Mouse (Mus musculus) layer of hippocampus, postnatal 25 days (tissue): Measurements from ENCODE around the gene Nsd2. TPM values are rescaled to one million over a fixed set of nuclear protein-coding genes. Genes with fewer than 3 reads are reported as not detected.
"Not testable (repeated sequence)": the region's sequence is repeated elsewhere in the genome, so short reads cannot be mapped to it uniquely, and the experiment has no call there.

Experiments used
- DNase-seq, 2 experiments: peaks; one replicate each; pipeline ENCODE4 v3.0.0; 2022; ENCODE audit warnings: mixed read lengths in 2 of 2, low spot score in 1 of 2; ENCODE audit errors: extremely low spot score in 1 of 2
- total RNA-seq, 2 experiments: library from RNA; stranded (reverse); gene quantifications; 2 replicates each; pipeline ENCODE4 v1.2.3; 2021

The Nsd2 gene
- total RNA-seq, 2 experiments from 2014 or later = 122 to 126 TPM

DNA sequence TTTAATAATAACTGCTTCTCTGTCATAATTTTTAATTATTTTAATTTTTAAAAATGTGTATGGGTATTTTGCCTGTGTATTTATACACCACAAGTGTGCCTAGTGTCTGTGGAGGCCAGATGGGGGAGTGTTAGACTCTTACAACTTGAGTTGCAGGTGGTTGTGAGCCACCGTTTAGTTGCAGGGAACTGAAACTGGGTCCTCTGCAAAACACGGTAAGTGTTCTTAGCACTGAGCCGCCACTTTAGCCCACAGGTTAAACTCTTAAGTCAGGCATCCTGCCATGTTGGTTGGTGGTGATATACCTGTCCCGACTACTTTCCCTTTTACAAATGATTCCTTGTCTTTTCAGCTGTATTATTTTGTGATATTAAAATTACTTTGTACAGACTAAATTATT lies 22.0 kb downstream of the Nsd2 start:
- DNase-seq = no peak

DNA sequence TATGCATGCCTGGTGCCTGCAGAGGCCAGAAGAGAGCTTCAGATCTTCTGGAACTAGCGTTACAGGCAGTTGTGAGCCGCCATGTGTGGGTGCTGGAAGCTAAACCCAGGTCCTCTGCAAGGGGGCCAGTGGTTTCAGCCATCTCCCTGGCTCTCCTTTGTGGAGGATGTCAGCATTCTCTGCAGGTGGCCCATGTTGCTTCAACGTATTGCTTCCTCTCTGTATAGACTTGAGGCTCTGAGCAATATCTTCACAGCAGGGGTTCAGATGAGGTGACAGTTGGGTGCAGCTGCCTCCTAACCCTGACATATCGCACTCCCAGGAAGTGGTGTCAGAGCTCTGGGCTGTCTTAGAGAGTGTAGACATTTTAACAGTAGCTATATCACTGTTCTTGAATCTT lies 30.9 kb downstream of the Nsd2 start:
- DNase-seq = no peak

DNA sequence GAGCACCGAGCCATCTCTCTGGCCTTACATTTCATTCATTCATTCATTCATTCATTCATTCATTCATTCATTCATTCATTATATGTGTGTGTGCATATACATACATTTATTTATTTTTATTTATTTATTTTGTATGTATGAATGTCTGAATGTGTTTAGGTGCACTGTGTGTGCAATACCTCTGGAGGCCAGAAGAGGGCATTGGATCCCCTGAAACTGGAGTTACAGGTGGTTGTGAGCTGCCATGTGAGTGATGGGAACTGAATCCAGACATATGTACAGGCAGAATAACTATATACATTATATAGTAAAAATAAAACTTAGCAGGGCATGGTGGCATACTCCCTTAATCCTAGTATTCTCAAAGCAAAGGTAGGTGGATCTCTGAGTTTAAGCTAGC lies 32.6 kb downstream of the Nsd2 start:
- no peak for DNase-seq

DNA sequence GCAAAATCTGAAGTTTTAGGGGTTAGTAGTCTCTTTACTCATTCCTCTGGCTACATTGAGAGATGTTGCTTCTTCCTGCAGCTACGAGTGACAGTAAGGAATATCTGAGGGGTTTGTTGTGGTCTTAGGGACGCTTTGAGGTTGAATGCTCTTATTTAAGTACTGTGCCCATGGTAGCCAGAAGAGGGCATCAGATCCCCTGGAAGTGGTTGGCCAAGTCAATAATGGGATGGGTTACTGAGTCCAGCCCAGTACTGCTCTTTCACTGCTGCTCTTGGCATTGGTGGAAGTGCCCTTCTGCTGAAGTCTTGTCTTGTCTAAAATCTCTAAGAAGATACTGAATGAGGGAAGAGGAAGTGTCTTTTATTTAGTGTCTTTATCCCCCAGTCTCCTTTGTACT lies 33.5 kb downstream of the Nsd2 start:
- no peak for DNase-seq

DNA sequence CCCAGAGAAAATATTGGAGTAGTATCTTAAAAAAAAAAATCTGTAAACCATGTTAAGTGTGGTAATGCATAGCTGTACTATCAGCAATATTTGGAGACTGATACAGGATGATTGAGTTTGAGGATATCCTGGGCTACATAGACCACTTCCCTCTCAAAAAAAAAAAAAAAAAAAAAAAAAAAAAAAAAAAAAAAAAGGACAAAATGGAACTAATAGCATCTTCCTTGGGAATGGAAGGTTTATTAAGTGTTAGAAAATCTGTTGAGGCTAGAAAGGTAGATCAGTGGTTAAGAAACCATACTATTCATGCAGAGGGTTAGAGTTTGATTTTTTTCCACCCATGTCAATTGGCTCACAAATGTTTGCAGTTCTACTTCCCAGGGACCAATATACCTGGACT lies 37.2 kb downstream of the Nsd2 start:
- DNase-seq = no peak

DNA sequence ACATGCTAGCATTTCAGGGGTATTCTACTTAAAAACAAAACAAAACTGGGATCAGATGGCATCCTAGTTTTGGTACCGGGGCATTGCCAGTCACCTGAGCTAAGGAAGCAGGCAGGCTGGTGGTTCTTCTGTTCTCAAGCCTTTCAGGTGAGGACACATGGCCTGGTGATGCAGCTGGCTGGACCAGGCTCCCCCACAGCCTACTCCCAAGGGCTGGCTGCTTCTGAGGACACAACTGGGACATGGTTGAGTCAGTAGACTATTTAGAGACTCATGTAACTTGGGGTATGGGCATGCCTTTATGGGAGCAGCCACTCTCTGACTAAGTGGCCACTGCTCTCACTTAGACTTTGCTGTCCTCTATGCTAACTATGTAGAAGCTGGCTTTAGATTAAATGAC lies 54.9 kb downstream of the Nsd2 start:
- no peak for DNase-seq

DNA sequence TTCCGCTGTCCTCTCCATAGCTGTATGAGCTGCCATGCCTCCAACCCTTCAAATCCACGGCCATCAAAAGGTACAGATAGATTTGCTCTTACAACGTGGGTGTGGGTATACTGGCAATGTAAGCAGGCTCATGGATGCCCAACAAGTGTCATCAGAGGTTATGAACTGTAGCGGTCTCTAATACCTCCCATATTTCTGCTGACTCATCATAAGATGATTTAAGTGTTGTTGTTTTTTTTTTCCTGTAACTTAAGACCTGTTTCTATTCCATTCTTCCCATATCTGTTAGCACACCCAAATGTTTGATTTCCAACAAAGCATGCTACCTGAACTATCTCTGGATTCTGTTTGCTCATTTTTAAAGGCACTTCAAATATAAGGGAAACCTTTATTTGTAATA lies 60.6 kb downstream of the Nsd2 start:
- no peak for DNase-seq

DNA sequence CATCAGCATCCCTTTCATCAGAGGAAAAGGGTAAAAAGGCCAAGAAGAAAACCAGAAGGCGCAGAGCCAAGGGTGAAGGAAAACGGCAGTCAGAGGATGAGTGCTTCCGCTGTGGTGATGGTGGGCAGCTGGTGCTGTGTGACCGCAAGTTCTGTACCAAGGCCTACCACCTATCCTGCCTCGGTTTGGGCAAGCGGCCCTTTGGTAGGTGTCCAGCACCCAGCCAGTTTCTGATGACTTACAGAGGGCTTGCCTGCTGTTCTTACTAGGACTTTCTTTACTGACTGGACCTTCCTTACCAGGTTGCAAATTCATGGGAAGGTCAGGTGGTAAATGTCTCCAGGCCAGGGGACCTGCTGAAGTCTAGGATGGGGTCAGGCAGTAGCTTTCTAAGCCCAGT lies 72.9 kb downstream of the Nsd2 start:
- DNase-seq = no peak

DNA sequence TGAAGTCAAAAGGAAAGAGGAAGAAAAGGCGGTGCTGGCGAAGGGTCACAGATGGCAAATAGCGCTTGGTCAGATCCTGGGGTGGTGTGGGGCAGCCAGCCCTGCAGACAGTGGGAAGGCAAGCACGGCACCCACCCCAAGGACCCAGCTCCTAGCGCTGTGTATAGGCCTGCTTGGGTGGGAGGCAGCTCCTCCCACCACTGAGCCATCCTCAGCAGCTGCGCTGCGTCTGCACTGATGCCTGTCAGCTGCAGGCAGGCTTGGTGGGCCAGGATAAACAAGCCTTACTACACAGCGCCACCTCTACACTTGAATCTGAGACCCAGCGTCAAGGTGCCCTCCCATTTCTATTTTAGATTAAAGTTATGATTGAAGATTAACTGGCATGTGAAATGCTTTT lies 74.6 kb downstream of the Nsd2 start:
- DNase-seq = no peak

DNA sequence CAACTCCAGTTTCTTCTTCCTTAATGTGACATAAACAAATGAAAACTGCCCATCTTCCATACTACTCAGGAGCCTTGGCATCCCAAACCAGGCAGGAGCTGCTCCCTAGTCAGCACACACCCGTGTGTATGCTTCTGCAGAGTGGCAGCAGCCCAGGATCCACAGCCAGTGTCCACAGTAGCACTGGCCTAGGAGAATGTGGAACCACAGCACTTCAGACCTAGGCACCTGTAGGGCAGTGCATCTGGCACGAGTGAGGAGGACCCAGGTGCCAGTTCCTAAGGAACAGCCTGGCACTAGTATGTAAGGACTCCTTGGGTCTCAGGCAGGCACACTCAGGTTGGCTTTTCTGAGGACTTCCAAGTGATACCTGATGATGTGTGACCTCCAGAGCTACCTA lies 76.6 kb downstream of the Nsd2 start:
- peak in 1 of 2 experiments; percentile 1 for DNase-seq

DNA sequence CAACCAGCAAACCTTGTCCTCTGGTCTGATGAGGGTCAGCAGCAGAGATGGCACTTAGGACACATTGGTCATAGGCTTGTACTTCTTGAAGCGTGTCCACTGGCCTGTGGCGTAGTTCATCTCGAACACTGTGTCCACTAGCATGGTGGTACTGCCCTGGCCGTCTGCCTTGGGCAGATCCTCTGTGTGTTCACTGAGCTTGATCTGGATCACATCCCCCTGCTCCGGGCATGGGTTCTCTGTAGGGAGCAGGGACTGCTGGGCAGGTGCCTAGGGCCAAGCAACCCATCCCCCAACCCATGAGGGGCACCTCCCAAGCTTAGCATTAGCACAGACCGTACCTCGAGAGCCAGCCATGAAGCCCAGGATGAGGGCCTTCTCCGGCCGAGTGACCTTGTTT lies 78.1 kb downstream of the Nsd2 start:
- DNase-seq = peak in 1 of 2 experiments; percentile 2

DNA sequence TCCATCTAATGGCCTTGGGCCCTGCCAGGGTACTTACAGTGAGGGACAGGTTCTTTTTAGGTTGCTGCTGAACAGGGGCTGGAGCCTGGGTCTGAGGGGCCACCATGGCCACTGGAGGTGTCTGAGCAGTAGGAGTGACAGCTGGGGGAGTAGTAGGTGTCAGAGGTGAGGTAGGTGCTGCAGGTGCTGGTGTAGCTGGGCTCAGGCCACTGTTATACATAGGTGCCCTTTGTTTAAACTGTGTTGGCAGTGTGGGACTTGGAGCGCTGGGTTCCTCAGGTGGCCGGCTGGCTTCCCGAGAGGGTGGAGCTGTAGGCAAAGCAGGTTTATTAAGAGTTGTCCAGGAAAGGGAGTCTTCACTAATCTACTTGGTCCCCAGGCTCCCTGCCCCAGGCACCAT lies 78.7 kb downstream of the Nsd2 start:
- DNase-seq = peak in 1 of 2 experiments; percentile 1

DNA sequence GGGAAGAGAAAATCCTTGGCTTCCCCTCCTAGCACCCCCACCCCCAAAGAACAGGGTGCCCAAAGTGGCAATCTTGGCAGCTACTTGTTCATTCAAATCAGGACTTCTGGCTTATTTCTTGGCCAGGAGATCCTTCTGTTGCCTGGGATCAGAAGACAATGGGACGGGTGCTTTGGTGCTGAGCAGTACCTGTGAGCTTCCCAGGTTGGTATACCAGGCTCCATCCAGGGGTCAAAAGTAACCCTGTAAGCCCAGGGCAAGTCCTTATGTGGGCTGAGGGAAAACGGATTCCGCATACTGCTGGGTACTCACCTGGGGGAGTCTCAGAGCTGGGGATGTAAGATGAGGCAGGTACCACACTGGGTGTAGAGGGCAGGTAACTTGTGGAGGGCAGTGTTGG lies 79.6 kb downstream of the Nsd2 start:
- DNase-seq = peak in 1 of 2 experiments; percentile 2

DNA sequence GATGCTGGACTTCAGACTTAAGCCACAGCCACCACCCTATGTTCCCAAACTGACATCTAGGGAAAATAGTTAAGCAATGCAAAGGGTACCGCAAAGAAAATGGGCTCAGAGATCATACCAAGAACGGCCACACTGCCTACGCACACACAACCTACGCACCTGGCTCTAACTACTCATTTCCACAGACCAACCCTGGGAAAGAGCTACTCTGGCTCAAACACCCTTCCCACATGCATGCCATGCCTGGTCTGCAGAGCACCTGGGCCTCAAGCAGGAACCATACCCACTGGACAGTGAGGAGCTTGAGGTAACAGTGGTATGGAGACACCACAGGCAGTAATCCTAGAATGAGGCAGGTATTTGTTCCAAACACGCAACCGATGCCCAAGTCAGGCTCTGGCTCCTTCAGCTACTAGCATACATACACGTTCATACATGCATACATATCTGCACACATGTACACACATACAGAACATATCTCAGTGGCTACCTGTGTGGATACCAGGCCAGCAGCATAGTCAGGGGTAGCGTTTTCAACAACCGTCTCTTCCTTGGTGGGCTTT lies 80.3 kb downstream of the Nsd2 start:
- DNase-seq = peak in 1 of 2 experiments; percentile 2

DNA sequence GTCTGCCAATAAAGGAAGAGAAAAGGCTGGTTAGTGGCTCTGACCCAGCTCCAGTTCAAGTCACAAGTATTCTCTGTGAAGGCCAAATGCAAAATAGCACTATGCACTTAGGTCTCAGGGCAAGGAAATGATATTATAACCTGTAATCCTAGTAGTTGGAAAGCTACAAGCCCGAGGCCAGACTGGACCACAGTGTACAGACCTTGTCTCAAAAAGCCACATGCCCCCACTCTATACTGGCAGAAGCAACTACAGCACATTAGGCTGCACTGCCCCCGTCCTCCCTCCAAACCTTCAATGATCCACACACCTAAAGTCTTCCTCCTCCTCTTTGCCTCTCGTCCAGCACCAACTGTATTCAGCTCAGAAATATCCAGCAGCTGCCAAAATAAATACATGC lies 80.8 kb downstream of the Nsd2 start:
- DNase-seq = no peak

DNA sequence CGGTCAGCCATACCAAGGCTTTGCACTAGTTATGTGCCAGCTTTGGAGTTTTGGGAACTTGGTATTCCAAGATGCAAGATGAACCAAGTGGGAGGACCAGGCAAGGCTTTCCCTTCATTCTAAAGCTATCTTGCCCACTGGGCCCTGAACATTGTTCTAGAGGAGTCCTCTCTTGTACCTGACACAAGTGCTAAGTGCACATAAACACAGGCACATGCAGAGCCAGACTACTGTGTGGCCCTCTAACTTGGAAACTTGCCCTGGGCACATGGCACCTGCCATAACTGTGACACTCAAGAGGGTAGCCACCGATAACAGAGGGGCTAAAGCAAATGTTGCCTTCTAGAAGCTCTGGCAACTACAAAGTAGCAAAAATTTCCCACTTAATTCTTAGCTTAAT lies 82.2 kb downstream of the Nsd2 start:
- DNase-seq = no peak

DNA sequence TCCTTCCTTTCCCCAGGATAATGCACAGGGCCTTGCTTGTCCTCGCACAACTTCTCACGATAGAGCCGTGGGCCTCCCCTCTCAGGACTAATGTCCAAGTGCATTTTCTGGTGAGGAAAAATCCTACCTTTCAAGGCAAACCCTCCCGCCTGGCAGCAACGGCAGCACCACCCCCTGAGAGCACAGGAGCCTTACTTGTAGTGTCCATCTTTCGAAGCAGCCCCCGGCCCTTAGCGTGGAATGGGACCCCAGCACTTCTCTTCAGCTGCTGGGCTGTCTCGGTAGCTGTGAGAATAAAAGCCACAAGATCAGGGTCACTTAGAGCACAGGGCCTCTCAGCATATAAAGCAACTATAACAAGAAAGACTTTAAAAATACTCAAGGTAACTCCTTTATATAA lies 82.7 kb downstream of the Nsd2 start:
- DNase-seq = no peak

DNA sequence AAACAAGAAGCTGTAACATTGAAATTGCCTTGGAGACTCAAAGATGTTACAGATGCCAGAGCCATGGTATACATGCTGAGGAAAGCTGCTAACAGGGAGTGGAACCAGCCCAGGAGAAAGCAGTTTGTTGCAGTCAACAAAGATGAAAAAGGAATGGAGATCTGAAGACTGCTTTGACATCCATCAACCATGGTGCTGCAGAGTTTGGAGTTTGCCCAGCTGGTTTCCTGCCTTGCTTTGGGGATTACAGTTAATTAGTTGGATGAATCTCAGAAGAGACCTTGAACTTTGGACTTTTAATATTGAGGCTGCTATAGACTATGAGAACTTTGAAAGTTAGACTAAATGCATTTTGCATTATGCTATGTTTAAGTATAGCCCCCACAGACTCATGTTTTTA lies 94.5 kb downstream of the Nsd2 start:
- not testable (repeated sequence) for DNase-seq

DNA sequence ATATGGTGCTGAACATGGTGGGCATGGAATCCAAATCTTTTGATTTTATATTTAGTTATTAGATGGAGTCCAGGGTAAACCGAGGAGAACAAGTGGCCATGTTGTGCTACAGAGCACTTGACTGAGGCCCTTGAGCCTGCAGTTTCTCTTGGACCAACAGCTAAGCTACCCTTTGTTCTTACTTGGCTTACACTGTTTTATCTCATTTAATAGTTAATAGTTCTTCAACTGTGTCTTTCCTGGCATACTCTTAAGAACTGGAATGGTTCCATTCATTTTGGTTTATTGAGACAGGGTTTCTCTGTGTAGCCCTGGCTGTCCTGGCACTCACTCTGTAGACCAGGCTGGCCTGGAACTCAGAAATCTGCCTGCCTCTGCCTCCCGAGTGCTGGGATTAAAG lies 96.1 kb downstream of the Nsd2 start:
- not testable (repeated sequence) for DNase-seq

DNA sequence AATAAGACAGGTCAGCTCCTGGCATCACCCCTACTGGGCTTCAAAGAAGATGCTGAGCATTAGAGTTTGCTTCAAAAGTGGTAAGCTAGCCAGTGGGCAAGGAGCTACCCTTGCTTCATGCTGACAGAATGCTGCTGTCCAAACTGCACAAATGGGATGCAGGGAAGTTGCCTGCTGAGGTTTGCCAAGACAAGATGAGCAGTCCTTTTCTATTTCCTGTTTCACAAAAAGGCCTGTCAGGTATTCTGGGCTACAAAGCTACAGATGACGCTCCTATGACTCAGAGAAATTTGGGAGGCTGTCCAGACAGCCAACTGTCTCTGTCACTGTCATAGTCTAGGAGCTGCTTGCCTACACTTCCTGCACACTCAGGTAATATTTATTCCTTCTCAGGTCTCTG lies 98.9 kb downstream of the Nsd2 start:
- DNase-seq = no peak

DNA sequence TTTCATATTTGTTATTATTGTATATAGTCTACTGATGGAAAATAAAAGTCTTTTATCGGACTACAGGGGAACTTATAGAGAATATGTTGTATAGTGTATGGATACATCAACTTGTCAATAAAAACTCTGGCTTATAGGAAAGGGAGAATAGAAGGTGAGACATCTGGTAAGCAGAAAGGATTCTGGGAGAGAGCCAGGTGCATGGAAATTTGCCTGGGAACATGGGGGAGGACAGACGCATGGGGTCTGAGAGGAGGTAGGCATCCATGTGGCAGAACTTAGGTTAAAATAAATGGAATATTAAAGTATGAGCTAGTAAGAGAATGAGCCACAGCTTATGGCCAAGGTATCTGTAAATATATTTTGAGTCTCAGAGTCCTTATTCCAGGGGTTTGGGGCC lies 99.5 kb downstream of the Nsd2 start:
- DNase-seq = no peak

DNA sequence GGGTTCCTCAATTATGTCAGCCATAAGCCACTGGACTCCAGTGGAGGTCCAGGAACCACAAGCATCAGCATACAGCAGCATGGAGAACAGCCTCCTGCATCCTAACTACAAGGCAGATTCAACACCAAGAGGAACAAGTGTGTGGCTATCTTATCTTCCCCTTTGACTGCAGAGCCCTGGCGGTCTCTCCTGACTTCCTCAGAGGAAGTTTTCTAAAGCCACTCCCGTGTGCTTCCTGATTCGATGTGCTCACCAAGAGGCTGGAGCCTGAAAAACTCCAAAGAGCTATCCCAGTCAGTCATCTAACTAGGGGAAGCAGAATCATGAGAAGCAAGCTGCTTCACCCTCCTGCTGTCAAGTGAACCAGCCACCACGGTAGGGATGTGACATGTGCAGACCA lies 100.4 kb downstream of the Nsd2 start:
- no peak for DNase-seq
